Mouse (Mus musculus): Measurements from ENCODE around the gene Syt13. TPM values are rescaled to one million over a fixed set of nuclear protein-coding genes. Genes with fewer than 3 reads are reported as not detected.

Gene Syt13
- polyA plus RNA-seq, 1 experiment from 2014 or later = 8.7 TPM

DNA sequence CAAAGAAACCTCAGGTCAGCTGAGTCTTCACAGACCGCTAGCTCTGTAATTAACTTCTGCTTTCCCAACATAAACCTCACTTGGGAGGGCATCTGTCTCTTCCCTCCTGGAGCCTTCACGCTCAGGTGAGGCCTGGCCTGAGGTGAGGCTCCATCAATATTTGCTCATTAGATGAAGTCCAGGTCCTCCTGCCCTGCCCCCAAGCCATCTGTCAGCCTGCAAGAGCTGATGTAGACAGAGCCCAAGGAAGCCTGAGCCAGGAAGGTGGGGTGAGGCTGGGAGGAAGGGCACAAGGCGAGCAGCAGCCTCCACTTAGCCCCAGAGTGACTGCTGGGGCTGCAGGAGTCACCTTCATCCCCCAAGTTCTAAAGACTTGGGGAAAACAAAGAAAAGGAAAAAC, 20.6 kb downstream of the Syt13 start:
- Histone ChIP-seq H3K4me2 (ENCODE audit: low read depth, low read length) (no peak overlapping the region), H3K4me1 (ENCODE audit: control insufficient read depth, insufficient read depth, low read length) (peaks cover 6% of the 10 kb centered on the region), H3K4me3 (ENCODE audit: low read depth, low read length) (no peak overlapping the region), H3K9ac (ENCODE audit: low read depth, low read length) (no peak overlapping the region), H3K27ac (replicated peaks; ENCODE audit: low read depth, low read length) (no peak overlapping the region), H3K27me3 (replicated peaks; ENCODE audit: control insufficient read depth, insufficient read depth, low read length) (no peaks in the 10 kb centered on the region), H3K9me3 (ENCODE audit: control insufficient read depth, low read length) (no peaks in the 10 kb centered on the region), H3K36me3 (ENCODE audit: control insufficient read depth, insufficient read depth, low read length) (no peaks in the 10 kb centered on the region)
- no peak for DNase-seq (ENCODE audit: low spot score)
- 65% methylated on average over 3 of the region's 3 CpGs for WGBS
- no peak for ATAC-seq (ENCODE audit: low read depth)

DNA sequence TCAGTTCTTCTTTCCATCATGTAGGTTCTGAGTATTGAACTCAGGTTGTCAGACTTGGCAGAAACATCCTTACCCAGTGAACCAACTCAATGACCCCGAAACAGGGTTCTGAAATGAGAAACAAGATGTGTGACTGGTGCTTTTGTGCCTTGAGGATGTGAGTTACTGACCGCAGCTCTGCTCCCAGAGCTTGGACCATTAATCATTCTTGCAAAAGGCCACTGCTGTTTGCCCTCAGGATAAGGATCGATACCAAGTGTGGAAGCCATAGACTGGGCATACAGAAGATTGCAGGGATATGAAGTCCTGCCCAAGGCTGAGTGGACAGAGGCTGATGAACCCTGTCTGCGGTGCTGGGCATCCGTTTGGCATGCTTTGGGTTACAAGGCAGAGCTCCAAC, 23.2 kb downstream of the Syt13 start:
- Histone ChIP-seq H3K36me3 (ENCODE audit: control insufficient read depth, insufficient read depth, low read length) (no peaks in the 10 kb centered on the region), H3K27me3 (replicated peaks; ENCODE audit: control insufficient read depth, insufficient read depth, low read length) (no peaks in the 10 kb centered on the region), H3K27ac (replicated peaks; ENCODE audit: low read depth, low read length) (no peak overlapping the region), H3K9me3 (ENCODE audit: control insufficient read depth, low read length) (no peaks in the 10 kb centered on the region), H3K4me2 (ENCODE audit: low read depth, low read length) (no peak overlapping the region), H3K4me3 (ENCODE audit: low read depth, low read length) (no peak overlapping the region), H3K4me1 (ENCODE audit: control insufficient read depth, insufficient read depth, low read length) (peaks cover 6% of the 10 kb centered on the region), H3K9ac (ENCODE audit: low read depth, low read length) (no peak overlapping the region)
- no peak for ATAC-seq (ENCODE audit: low read depth)
- WGBS = 88% methylated on average over 5 of the region's 5 CpGs
- DNase-seq (ENCODE audit: low spot score) = no peak

DNA sequence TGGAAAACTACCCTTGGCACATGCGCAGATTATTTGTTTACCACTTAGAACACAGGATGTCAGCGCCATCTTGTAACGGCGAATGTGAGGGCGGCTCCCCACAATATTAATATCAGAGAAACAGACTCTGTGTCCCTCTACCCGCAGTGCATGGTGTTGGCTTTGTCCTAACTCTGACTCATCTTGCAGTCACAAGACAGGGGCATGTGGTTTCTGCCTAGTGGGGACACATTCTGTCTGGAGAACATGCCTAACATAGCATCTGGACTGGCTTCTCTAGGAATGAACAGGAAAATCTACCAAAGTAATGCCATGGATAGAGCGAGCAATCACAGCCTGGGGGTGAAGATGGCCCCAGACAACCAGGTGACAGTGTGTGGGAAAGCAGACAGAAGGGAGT, 23.9 kb downstream of the Syt13 start:
- Histone ChIP-seq H3K4me3 (ENCODE audit: low read depth, low read length) (no peak overlapping the region), H3K27ac (replicated peaks; ENCODE audit: low read depth, low read length) (no peak overlapping the region), H3K4me1 (ENCODE audit: control insufficient read depth, insufficient read depth, low read length) (peaks cover 6% of the 10 kb centered on the region), H3K4me2 (ENCODE audit: low read depth, low read length) (no peak overlapping the region), H3K9ac (ENCODE audit: low read depth, low read length) (no peak overlapping the region), H3K27me3 (replicated peaks; ENCODE audit: control insufficient read depth, insufficient read depth, low read length) (no peaks in the 10 kb centered on the region), H3K36me3 (ENCODE audit: control insufficient read depth, insufficient read depth, low read length) (no peaks in the 10 kb centered on the region), H3K9me3 (ENCODE audit: control insufficient read depth, low read length) (no peaks in the 10 kb centered on the region)
- ATAC-seq (ENCODE audit: low read depth) (no peak), DNase-seq (ENCODE audit: low spot score) (no peak)
- WGBS = 97% methylated on average over 6 of the region's 7 CpGs

DNA sequence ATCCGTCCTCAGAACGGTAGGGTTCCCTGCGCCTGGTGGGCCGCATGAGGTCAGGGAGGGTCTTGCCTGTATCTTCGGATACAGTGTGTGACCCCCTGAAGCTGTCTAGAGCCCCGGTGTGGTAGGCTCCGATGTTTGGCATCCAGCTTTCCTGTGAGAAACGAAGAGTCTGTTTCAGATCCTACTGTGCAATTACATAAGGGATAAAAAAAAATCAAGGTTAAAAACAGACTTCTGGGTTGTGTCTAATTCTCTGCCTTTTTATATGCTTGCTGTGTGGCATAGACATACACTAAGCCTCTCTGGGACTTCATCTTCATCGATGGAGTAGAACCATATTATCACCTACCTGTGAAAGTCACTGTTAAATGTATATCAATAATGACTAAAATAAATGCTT, 26.1 kb downstream of the Syt13 start:
- ATAC-seq (ENCODE audit: low read depth) (no peak), DNase-seq (ENCODE audit: low spot score) (no peak)
- Histone ChIP-seq H3K27me3 (replicated peaks; ENCODE audit: control insufficient read depth, insufficient read depth, low read length) (no peaks in the 10 kb centered on the region), H3K9ac (ENCODE audit: low read depth, low read length) (no peak overlapping the region), H3K9me3 (ENCODE audit: control insufficient read depth, low read length) (no peaks in the 10 kb centered on the region), H3K4me3 (ENCODE audit: low read depth, low read length) (no peak overlapping the region), H3K4me1 (ENCODE audit: control insufficient read depth, insufficient read depth, low read length) (no peaks in the 10 kb centered on the region), H3K36me3 (ENCODE audit: control insufficient read depth, insufficient read depth, low read length) (no peaks in the 10 kb centered on the region), H3K4me2 (ENCODE audit: low read depth, low read length) (no peak overlapping the region), H3K27ac (replicated peaks; ENCODE audit: low read depth, low read length) (no peak overlapping the region)
- WGBS = 78% methylated on average over 9 of the region's 9 CpGs

DNA sequence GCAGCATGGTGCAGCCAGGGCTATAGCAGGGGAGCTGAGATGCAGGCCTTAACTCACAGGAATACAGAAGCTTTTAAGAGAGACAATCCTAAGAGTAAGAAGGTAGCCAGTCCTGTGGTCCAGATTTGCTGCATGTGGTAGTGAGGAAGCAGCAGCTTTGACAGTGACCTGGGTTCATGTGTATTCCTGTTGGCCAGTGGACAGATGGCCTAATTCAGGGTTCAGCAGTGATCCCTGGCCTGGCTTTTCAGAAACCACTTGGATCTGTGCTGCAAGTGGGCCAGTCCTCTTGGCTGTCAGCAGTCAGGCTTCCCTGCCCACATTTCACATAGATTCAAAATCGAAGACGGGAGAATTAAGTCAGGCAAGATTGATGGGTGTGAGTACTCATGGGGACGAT, 26.6 kb downstream of the Syt13 start:
- H3K4me1 ChIP-seq (ENCODE audit: control insufficient read depth, insufficient read depth, low read length) = no peaks in the 10 kb centered on the region
- DNase-seq (ENCODE audit: low spot score) = no peak
- no peak overlapping the region for H3K4me3 ChIP-seq (ENCODE audit: low read depth, low read length)
- no peak overlapping the region for H3K4me2 ChIP-seq (ENCODE audit: low read depth, low read length)
- 75% methylated on average over 3 of the region's 3 CpGs for WGBS
- no peak overlapping the region for H3K9ac ChIP-seq (ENCODE audit: low read depth, low read length)
- H3K36me3 ChIP-seq (ENCODE audit: control insufficient read depth, insufficient read depth, low read length) = no peaks in the 10 kb centered on the region
- ATAC-seq (ENCODE audit: low read depth) = no peak
- H3K27me3 ChIP-seq (replicated peaks; ENCODE audit: control insufficient read depth, insufficient read depth, low read length) = no peaks in the 10 kb centered on the region
- no peak overlapping the region for H3K27ac ChIP-seq (replicated peaks; ENCODE audit: low read depth, low read length)
- no peaks in the 10 kb centered on the region for H3K9me3 ChIP-seq (ENCODE audit: control insufficient read depth, low read length)

DNA sequence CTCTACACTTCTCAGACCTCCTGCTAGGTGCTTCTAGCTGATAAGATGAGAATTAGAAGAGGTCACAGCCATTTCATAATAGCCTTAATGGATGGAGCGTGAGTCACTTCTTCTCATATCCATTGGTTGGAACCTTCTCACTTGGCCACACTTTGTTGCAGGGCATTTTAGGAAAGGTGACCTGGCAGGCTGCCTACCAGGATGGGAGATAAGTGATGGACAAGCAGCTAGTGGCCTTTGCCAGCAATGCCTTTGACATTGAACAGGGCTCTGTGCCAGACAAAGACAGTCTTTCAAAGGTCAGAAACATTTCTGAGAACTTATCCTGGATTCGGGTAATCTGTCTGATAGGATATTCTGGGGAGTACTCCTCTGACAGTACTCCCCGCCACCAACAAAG, 28.5 kb downstream of the Syt13 start:
- no peak overlapping the region for H3K9ac ChIP-seq (ENCODE audit: low read depth, low read length)
- 80% methylated on average over 3 of the region's 3 CpGs for WGBS
- peaks cover 6% of the 10 kb centered on the region for H3K4me1 ChIP-seq (ENCODE audit: control insufficient read depth, insufficient read depth, low read length)
- no peaks in the 10 kb centered on the region for H3K27me3 ChIP-seq (replicated peaks; ENCODE audit: control insufficient read depth, insufficient read depth, low read length)
- no peak overlapping the region for H3K4me2 ChIP-seq (ENCODE audit: low read depth, low read length)
- H3K27ac ChIP-seq (replicated peaks; ENCODE audit: low read depth, low read length) = no peak overlapping the region
- no peaks in the 10 kb centered on the region for H3K36me3 ChIP-seq (ENCODE audit: control insufficient read depth, insufficient read depth, low read length)
- no peaks in the 10 kb centered on the region for H3K9me3 ChIP-seq (ENCODE audit: control insufficient read depth, low read length)
- H3K4me3 ChIP-seq (ENCODE audit: low read depth, low read length) = no peak overlapping the region
- no peak for ATAC-seq (ENCODE audit: low read depth)
- DNase-seq (ENCODE audit: low spot score) = no peak

DNA sequence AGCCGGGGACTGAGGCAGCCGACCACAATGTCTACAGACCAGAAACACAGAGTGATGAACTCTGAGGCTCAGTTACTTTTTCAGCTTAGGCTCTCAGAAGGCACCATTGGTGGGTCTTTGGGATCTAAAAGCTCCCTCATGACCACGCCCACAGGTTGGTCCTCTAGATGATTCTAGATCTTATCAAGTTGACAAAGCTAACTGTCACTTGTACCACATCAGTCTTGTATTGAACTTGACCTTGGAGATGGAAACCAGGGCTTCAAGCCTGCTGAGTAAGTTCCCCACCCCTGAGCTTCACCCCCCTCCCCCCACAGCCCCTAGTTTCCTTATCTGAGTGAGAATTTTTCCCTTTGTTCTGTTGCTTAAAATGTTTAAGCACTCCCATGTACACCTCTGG, 29.5 kb downstream of the Syt13 start:
- H3K4me1 ChIP-seq (ENCODE audit: control insufficient read depth, insufficient read depth, low read length) = peaks cover 6% of the 10 kb centered on the region
- no peaks in the 10 kb centered on the region for H3K27me3 ChIP-seq (replicated peaks; ENCODE audit: control insufficient read depth, insufficient read depth, low read length)
- H3K27ac ChIP-seq (replicated peaks; ENCODE audit: low read depth, low read length) = no peak overlapping the region
- DNase-seq (ENCODE audit: low spot score) (no peak), ATAC-seq (ENCODE audit: low read depth) (no peak)
- no peaks in the 10 kb centered on the region for H3K9me3 ChIP-seq (ENCODE audit: control insufficient read depth, low read length)
- H3K4me3 ChIP-seq (ENCODE audit: low read depth, low read length) = no peak overlapping the region
- no peak overlapping the region for H3K4me2 ChIP-seq (ENCODE audit: low read depth, low read length)
- WGBS = 85% methylated on average over 3 of the region's 3 CpGs
- H3K36me3 ChIP-seq (ENCODE audit: control insufficient read depth, insufficient read depth, low read length) = no peaks in the 10 kb centered on the region
- H3K9ac ChIP-seq (ENCODE audit: low read depth, low read length) = no peak overlapping the region

DNA sequence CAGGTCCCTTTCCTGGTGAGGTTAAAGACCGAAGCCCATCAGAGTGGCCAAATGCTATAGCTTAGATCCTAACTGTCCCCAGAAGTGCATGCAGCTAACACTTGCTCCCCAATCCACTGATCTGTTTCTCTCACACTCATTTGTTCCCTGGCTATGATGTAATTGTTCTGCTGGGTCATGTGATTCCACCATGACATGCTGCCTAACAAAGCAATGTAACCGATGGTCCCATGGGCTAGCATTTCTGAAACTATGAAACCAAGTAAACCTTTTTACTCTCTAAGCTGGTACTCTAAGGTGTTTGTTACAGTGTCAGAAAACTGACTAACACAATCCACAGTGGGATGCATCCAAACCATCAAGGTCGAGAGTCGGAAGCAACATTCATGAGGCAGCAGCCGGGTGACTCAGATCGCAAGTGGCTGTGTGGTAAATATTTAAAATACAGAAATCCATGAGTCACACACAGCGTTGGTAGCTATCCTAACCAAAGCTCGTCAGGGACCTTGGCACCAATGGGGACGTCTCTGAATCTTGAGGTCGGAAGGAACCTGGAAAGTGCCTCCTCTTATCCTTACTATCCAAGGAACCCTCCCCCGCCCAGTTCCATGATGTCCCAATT, 30.3 kb downstream of the Syt13 start:
- Histone ChIP-seq H3K36me3 (ENCODE audit: control insufficient read depth, insufficient read depth, low read length) (no peaks in the 10 kb centered on the region), H3K4me1 (ENCODE audit: control insufficient read depth, insufficient read depth, low read length) (peaks cover 6% of the 10 kb centered on the region), H3K9ac (ENCODE audit: low read depth, low read length) (no peak overlapping the region), H3K27me3 (replicated peaks; ENCODE audit: control insufficient read depth, insufficient read depth, low read length) (no peaks in the 10 kb centered on the region), H3K4me3 (ENCODE audit: low read depth, low read length) (no peak overlapping the region), H3K9me3 (ENCODE audit: control insufficient read depth, low read length) (no peaks in the 10 kb centered on the region), H3K4me2 (ENCODE audit: low read depth, low read length) (no peak overlapping the region), H3K27ac (replicated peaks; ENCODE audit: low read depth, low read length) (no peak overlapping the region)
- 90% methylated on average over 11 of the region's 11 CpGs for WGBS
- DNase-seq (ENCODE audit: low spot score) = no peak
- ATAC-seq (ENCODE audit: low read depth) = no peak

DNA sequence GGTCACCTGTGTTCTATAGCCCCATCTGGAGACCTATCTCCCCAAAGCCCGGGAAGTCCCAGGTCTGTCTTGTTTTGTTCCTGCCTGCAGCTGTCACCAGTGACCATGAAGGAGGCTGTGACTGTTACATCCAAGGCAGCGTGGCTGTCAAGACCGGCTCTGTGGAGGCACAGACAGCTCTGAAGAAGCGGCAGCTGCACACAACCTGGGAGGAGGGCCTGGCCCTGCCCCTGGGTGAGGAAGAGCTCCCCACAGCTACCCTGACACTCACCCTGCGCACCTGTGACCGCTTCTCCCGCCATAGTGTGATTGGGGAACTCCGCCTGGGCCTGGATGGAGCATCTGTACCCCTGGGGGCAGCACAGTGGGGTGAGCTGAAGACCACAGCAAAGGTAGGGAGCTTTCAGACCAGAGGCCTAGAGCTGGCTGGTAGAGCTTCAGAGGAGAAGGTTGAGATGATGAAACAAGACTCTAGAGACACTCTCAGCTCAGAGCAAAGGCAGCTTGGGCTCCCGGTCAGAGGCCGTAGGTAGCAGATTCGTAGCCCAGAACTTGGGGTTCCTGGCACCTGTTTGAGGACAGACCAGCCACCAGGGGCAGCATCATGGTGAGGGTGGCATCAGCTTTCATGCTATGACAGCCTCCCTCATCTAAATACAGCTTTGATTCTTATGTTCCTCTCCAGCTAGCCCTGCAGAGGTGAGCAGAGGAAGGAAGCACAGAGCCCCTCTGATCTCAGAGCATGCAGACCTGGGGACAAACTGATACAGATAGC, 31.1 kb downstream of the Syt13 start:
- no peak overlapping the region for H3K4me2 ChIP-seq (ENCODE audit: low read depth, low read length)
- no peak overlapping the region for H3K4me3 ChIP-seq (ENCODE audit: low read depth, low read length)
- no peak overlapping the region for H3K9ac ChIP-seq (ENCODE audit: low read depth, low read length)
- no peak overlapping the region for H3K27ac ChIP-seq (replicated peaks; ENCODE audit: low read depth, low read length)
- no peaks in the 10 kb centered on the region for H3K27me3 ChIP-seq (replicated peaks; ENCODE audit: control insufficient read depth, insufficient read depth, low read length)
- ATAC-seq (ENCODE audit: low read depth) = no peak
- peaks cover 6% of the 10 kb centered on the region for H3K4me1 ChIP-seq (ENCODE audit: control insufficient read depth, insufficient read depth, low read length)
- DNase-seq (ENCODE audit: low spot score) = no peak
- H3K9me3 ChIP-seq (ENCODE audit: control insufficient read depth, low read length) = no peaks in the 10 kb centered on the region
- WGBS = 88% methylated on average over 11 of the region's 11 CpGs
- H3K36me3 ChIP-seq (ENCODE audit: control insufficient read depth, insufficient read depth, low read length) = no peaks in the 10 kb centered on the region
